Mouse (Mus musculus) liver, postnatal 0 days (tissue): ENCODE results near the gene Dhdds.

Experiments used
- CTCF ChIP-seq: sonication (generic); IDR thresholded peaks from 2 replicates; pipeline ENCODE4 v1.5.1; 2016; ENCODE audit warnings: antibody characterized with exemption, low read depth
- EP300 ChIP-seq: IDR thresholded peaks from 2 replicates; pipeline ENCODE4 v1.6.1; 2016; ENCODE audit warnings: antibody characterized with exemption, low read depth, mild to moderate bottlenecking

GRCm38 (mm10) chr4:134002903-134003302, 2.2 kb upstream of the Dhdds start:
- TF ChIP-seq EP300 (no peak), CTCF (no peak)
